In the genomic region with DNA sequence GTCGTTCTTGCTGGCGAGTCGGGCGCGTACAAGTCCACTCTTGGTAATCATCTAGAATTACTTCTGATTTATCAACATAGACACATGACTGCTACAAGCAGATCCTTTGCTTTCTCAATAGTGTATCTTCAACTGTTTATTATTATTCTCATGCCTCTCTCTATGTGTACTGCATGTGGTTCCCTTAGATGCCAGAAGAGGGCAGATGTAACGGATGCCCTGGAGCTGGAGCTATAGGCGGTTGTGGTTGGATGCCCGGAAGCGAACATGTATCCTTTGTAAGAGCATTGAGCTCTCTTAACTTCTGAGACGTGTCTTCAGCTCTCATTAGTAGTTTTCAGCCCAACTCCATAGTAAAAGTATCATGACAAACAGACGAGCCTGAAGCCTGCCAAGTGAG, we compare ENCODE assay signal across 18 mouse cellular contexts. TPM values are rescaled to one million over a fixed set of nuclear protein-coding genes. Genes with fewer than 3 reads are reported as not detected.
DNase-seq lines count a peak whose midpoint lies in the region; ATAC-seq and TF ChIP-seq lines count a peak whose summit lies in the region.
"Had no signal": no experiment of that assay in that cellular context is flagged by ENCODE, and none has a peak within 500 bp of the region (broad histone marks: within the 10 kb centered on the region; RNA-seq: fewer than 3 reads in every experiment).

No protein-coding gene starts in this region.

- no peaks in the 10 kb centered on the region for H3K27me3 ChIP-seq in kidney, postnatal 0 days (ENCODE audit: insufficient read depth, low read length)
- no peaks in the 10 kb centered on the region for H3K27me3 ChIP-seq in kidney, embryonic 16.5 days (ENCODE audit: insufficient read depth, low read length)
- H3K27me3 ChIP-seq in CH12.LX (replicated peaks) = no peaks in the 10 kb centered on the region
- H3K27me3 ChIP-seq in heart, embryonic 11.5 days (ENCODE audit: control insufficient read depth, insufficient read depth, low read length) = no peaks in the 10 kb centered on the region
- H3K27me3 ChIP-seq in midbrain, embryonic 15.5 days (replicated peaks) = no peaks in the 10 kb centered on the region
- H3K27me3 ChIP-seq: forebrain, embryonic 12.5 days; kidney, embryonic 15.5 days; midbrain, embryonic 12.5 days had no signal

- no peak for ATAC-seq in kidney, postnatal 0 days (replicated peaks; ENCODE audit: low FRiP score, low read depth)
- ATAC-seq in kidney, embryonic 16.5 days (ENCODE audit: low FRiP score, low TSS enrichment) = no peak
- ATAC-seq in heart, embryonic 11.5 days (replicated peaks; ENCODE audit: insufficient number of reproducible peaks, low FRiP score, low TSS enrichment) = no peak
- ATAC-seq in midbrain, embryonic 15.5 days (replicated peaks) = no peak

- H3K36me3 ChIP-seq in kidney, postnatal 0 days (ENCODE audit: insufficient read depth, low read length) = no peaks in the 10 kb centered on the region
- H3K36me3 ChIP-seq in kidney, embryonic 16.5 days (ENCODE audit: insufficient read depth, low read length) = no peaks in the 10 kb centered on the region
- H3K36me3 ChIP-seq in CH12.LX (replicated peaks in 1 of 2; ENCODE audit: control insufficient read depth in 1 of 2, insufficient read depth in 1 of 2, low read length in 1 of 2) = no peaks in the 10 kb centered on the region
- no peaks in the 10 kb centered on the region for H3K36me3 ChIP-seq in heart, embryonic 11.5 days (ENCODE audit: control insufficient read depth, insufficient read depth, low read length)
- H3K36me3 ChIP-seq in midbrain, embryonic 15.5 days (replicated peaks) = no peaks in the 10 kb centered on the region
- H3K36me3 ChIP-seq: midbrain, embryonic 12.5 days had no signal

- H3K79me2 ChIP-seq in CH12.LX (replicated peaks; ENCODE audit: control insufficient read depth, extremely low read depth, insufficient read depth, poor library complexity, severe bottlenecking) = no peaks in the 10 kb centered on the region

- no peaks in the 10 kb centered on the region for H3K4me1 ChIP-seq in kidney, postnatal 0 days (replicated peaks; ENCODE audit: insufficient read depth, low read length)
- no peaks in the 10 kb centered on the region for H3K4me1 ChIP-seq in kidney, embryonic 16.5 days (ENCODE audit: insufficient read depth, low read length)
- H3K4me1 ChIP-seq in CH12.LX (ENCODE audit: control insufficient read depth in 1 of 2, insufficient read depth in 2 of 2) = no peaks in the 10 kb centered on the region; a peak in 1 of 4 replicates
- H3K4me1 ChIP-seq in heart, embryonic 11.5 days (ENCODE audit: control insufficient read depth, insufficient read depth, low read length) = no peaks in the 10 kb centered on the region
- H3K4me1 ChIP-seq in midbrain, embryonic 15.5 days = no peaks in the 10 kb centered on the region
- H3K4me1 ChIP-seq: forebrain, embryonic 12.5 days; kidney, embryonic 15.5 days; midbrain, embryonic 12.5 days had no signal

- no peak for DNase-seq in kidney, postnatal 0 days (ENCODE audit: low spot score)
- DNase-seq in 3T3-L1 (ENCODE audit: low read depth, low spot score) (peak; percentile 9), CH12.LX (ENCODE audit: extremely low read depth) (peak; percentile 12), ZHBTc4 (ENCODE audit: low read depth, low spot score) (peak; percentile 29)
- DNase-seq in heart, postnatal 10 days = no peak
- DNase-seq: adrenal gland, postnatal 10 days; cerebellum, adult 9-10 months; embryo, embryonic 11 days; heart, postnatal 4 days; liver; lung, postnatal 10 days; right cerebral cortex, postnatal 14 days had no signal

- TF ChIP-seq POLR2A in CH12.LX (IDR thresholded peaks at IDR 0.05; ENCODE audit: low read depth, low read length) = no peak

- 94% methylated on average over 11 of the region's 11 CpGs for WGBS in kidney, postnatal 0 days
- WGBS in kidney, embryonic 16.5 days = 89% methylated on average over 11 of the region's 11 CpGs
- WGBS in heart, embryonic 11.5 days (ENCODE audit: insufficient replicate concordance) = 88% methylated on average over 11 of the region's 11 CpGs
- WGBS in midbrain, embryonic 15.5 days = 93% methylated on average over 11 of the region's 11 CpGs

- dilution Hi-C loops in CH12.LX (cut with MboI; ENCODE audit: extremely low pct_ligation_motif_present, extremely low pct_unique_long_range_greater_than_20kb, low sequenced_read_pairs) = no loop called here

- TF ChIP-seq EP300 in CH12.LX (IDR thresholded peaks at IDR 0.05; ENCODE audit: low read length) = no peak

- no peak overlapping the region for H3K27ac ChIP-seq in kidney, postnatal 0 days
- H3K27ac ChIP-seq in kidney, embryonic 16.5 days (ENCODE audit: low read length) = no peak overlapping the region
- H3K27ac ChIP-seq in CH12.LX (ENCODE audit: insufficient read depth, low read depth) = no peak overlapping the region
- no peak overlapping the region for H3K27ac ChIP-seq in heart, embryonic 11.5 days (ENCODE audit: low read depth, low read length)
- H3K27ac ChIP-seq in midbrain, embryonic 15.5 days = no peak overlapping the region
- H3K27ac ChIP-seq: forebrain, embryonic 12.5 days; kidney, embryonic 15.5 days; midbrain, embryonic 12.5 days had no signal

- H3K4me3 ChIP-seq in kidney, postnatal 0 days (replicated peaks; ENCODE audit: low read depth, low read length) = no peak overlapping the region
- H3K4me3 ChIP-seq in kidney, embryonic 16.5 days (ENCODE audit: low read length) = no peak overlapping the region
- H3K4me3 ChIP-seq in CH12.LX (replicated peaks in 1 of 3; ENCODE audit: low read depth in 2 of 3, low read length in 2 of 3, poor library complexity in 1 of 3) = no peak overlapping the region
- no peak overlapping the region for H3K4me3 ChIP-seq in heart, embryonic 11.5 days (ENCODE audit: low read depth, low read length)
- H3K4me3 ChIP-seq in midbrain, embryonic 15.5 days = no peak overlapping the region
- H3K4me3 ChIP-seq: forebrain, embryonic 12.5 days; kidney, embryonic 15.5 days; midbrain, embryonic 12.5 days had no signal

- TF ChIP-seq RAD21 in CH12.LX (IDR thresholded peaks at IDR 0.05; ENCODE audit: low read depth, low read length) = peak; percentile 36

- in situ Hi-C loops in CH12.LX (cut with MboI; ENCODE audit: low pct_ligation_motif_present, low pct_unique_long_range_greater_than_20kb, low sequenced_read_pairs) = no loop called here

- H3K9ac ChIP-seq in kidney, postnatal 0 days (ENCODE audit: low read depth, low read length) = no peak overlapping the region
- no peak overlapping the region for H3K9ac ChIP-seq in kidney, embryonic 16.5 days (replicated peaks; ENCODE audit: low read length)
- H3K9ac ChIP-seq in CH12.LX (ENCODE audit: insufficient read depth, low read depth) = no peak overlapping the region
- no peak overlapping the region for H3K9ac ChIP-seq in heart, embryonic 11.5 days (ENCODE audit: low read depth, low read length)
- H3K9ac ChIP-seq in midbrain, embryonic 15.5 days = no peak overlapping the region
- H3K9ac ChIP-seq: forebrain, embryonic 12.5 days; kidney, embryonic 15.5 days; midbrain, embryonic 12.5 days had no signal

- no peak overlapping the region for H3K4me2 ChIP-seq in kidney, postnatal 0 days (ENCODE audit: low read length)
- H3K4me2 ChIP-seq in kidney, embryonic 16.5 days (replicated peaks; ENCODE audit: low read depth, low read length) = no peak overlapping the region
- no peak overlapping the region for H3K4me2 ChIP-seq in CH12.LX (ENCODE audit: insufficient read depth, low read depth, poor library complexity, severe bottlenecking)
- H3K4me2 ChIP-seq in heart, embryonic 11.5 days = no peak overlapping the region
- no peak overlapping the region for H3K4me2 ChIP-seq in midbrain, embryonic 15.5 days
- H3K4me2 ChIP-seq: forebrain, embryonic 12.5 days; kidney, embryonic 15.5 days; midbrain, embryonic 12.5 days had no signal

- peak; percentile 38; the same call in 1 of the 2 replicates for TF ChIP-seq CTCF in kidney, postnatal 0 days (IDR thresholded peaks at IDR 0.05; ENCODE audit: low read depth)
- peak; percentile 23 to 58; a peak in 2 of 4 replicates for TF ChIP-seq CTCF in CH12.LX (conservative IDR thresholded peaks at IDR 0.05 in 1 of 2, IDR thresholded peaks at IDR 0.05 in 1 of 2; ENCODE audit: low read depth in 2 of 2, low read length in 2 of 2)

- intact Hi-C loops in heart, postnatal 10 days (cut with DNase I) = no loop called here

- no peaks in the 10 kb centered on the region for H3K9me3 ChIP-seq in kidney, postnatal 0 days (replicated peaks; ENCODE audit: low read length)
- no peaks in the 10 kb centered on the region for H3K9me3 ChIP-seq in kidney, embryonic 16.5 days (ENCODE audit: low read length)
- H3K9me3 ChIP-seq in CH12.LX (replicated peaks; ENCODE audit: low read length) = no peaks in the 10 kb centered on the region
- H3K9me3 ChIP-seq in heart, embryonic 11.5 days (replicated peaks; ENCODE audit: control insufficient read depth, low read length) = no peaks in the 10 kb centered on the region
- H3K9me3 ChIP-seq in midbrain, embryonic 15.5 days = no peaks in the 10 kb centered on the region
- H3K9me3 ChIP-seq: forebrain, embryonic 12.5 days; kidney, embryonic 15.5 days; midbrain, embryonic 12.5 days had no signal

TF ChIP-seq in CH12.LX, 34 proteins besides CTCF, POLR2A, EP300 and RAD21:
- TF ChIP-seq POLR2AphosphoS2 (IDR thresholded peaks at IDR 0.05; ENCODE audit: low read depth, low read length) = no peak
- peak; percentile 54 for TF ChIP-seq SMC3 (IDR thresholded peaks at IDR 0.05; ENCODE audit: low read depth, low read length)

RNA-seq across cellular contexts. Expression of a gene that starts 16.4 kb away (rescaled TPM):
- polyA plus RNA-seq in kidney, postnatal 0 days (2015; fragmentation: Nextera tagmentation; extraction: Ambion mirVana) = not detected in 2 replicates
- not detected in 2 replicates for polyA plus RNA-seq in kidney, embryonic 16.5 days (2015; fragmentation: Nextera tagmentation; extraction: Ambion mirVana)
- total RNA-seq in CH12.LX (2012; rRNA removed) (not detected in 2 replicates), CH12.LX (2014; rRNA removed) (not detected in 2 replicates)
- not detected in 2 replicates for polyA plus RNA-seq in CH12.LX (2012; ENCODE audit: insufficient read length, low read depth)
- total RNA-seq in heart, postnatal 10 days (2021) = not detected
- 0.40 TPM in 1 of 2 replicates, not detected in the other for polyA plus RNA-seq in heart, embryonic 11.5 days (2014; fragmentation: Nextera tagmentation; extraction: Ambion mirVana)
- 0.30 and 0.52 TPM in 2 replicates for polyA plus RNA-seq in midbrain, embryonic 15.5 days (2015; fragmentation: Nextera tagmentation; extraction: Ambion mirVana)
- total RNA-seq: adrenal gland, postnatal 10 days; heart, postnatal 4 days had no signal
- polyA plus RNA-seq: forebrain, embryonic 12.5 days; midbrain, embryonic 12.5 days had no signal

Comparison
In these comparisons a context has a peak if more than half of its experiments do, and no peak if none do; other contexts are left out.
1. DNase-seq: peak in 3T3-L1 (single experiment), CH12.LX (single experiment) and ZHBTc4 (single experiment); none in kidney, postnatal 0 days (single experiment) and heart, postnatal 10 days (0 of 2).